Mouse (Mus musculus): ENCODE measurements around the gene Tfb2m. TPM values are rescaled to one million over a fixed set of nuclear protein-coding genes. Genes with fewer than 3 reads are reported as not detected.
A peak's percentile ranks its signal among the peaks of the same experiment; 100 is the strongest.

Gene Tfb2m
- polyA plus RNA-seq, 1 experiment from 2014 or later, result 27.9 TPM

GRCm38 (mm10) chr1:179488520-179488919, 57.5 kb downstream of the Tfb2m start:
- Histone ChIP-seq H3K4me3 (ENCODE audit: low read length) (no peak overlapping the region), H3K27ac (ENCODE audit: low read length) (peak overlapping the region; percentile 47), H3K9me3 (replicated peaks; ENCODE audit: control insufficient read depth, low read length) (no peaks in the 10 kb centered on the region), H3K36me3 (ENCODE audit: control insufficient read depth, insufficient read depth) (no peaks in the 10 kb centered on the region), H3K4me2 (ENCODE audit: low read depth, low read length) (no peak overlapping the region), H3K4me1 (ENCODE audit: control insufficient read depth, insufficient read depth, low read length) (peaks cover 16% of the 10 kb centered on the region), H3K27me3 (ENCODE audit: control insufficient read depth, insufficient read depth, low read length) (no peaks in the 10 kb centered on the region), H3K9ac (ENCODE audit: low read length) (no peak overlapping the region; the same call in 1 of the 2 replicates)
- 93% methylated on average over 5 of the region's 5 CpGs for WGBS
- ATAC-seq (replicated peaks; ENCODE audit: extremely low read depth, insufficient read depth, low FRiP score), result no peak

GRCm38 (mm10) chr1:179487990-179488389, 58.1 kb downstream of the Tfb2m start:
- H3K4me3 ChIP-seq (ENCODE audit: low read length), result no peak overlapping the region
- peaks cover 16% of the 10 kb centered on the region for H3K4me1 ChIP-seq (ENCODE audit: control insufficient read depth, insufficient read depth, low read length)
- no peaks in the 10 kb centered on the region for H3K27me3 ChIP-seq (ENCODE audit: control insufficient read depth, insufficient read depth, low read length)
- peak overlapping the region; percentile 45 for H3K4me2 ChIP-seq (ENCODE audit: low read depth, low read length)
- H3K27ac ChIP-seq (ENCODE audit: low read length), result peak overlapping the region; percentile 47
- H3K9ac ChIP-seq (ENCODE audit: low read length), result peak overlapping the region; percentile 11
- ATAC-seq (replicated peaks; ENCODE audit: extremely low read depth, insufficient read depth, low FRiP score), result no peak
- 26% methylated on average over 5 of the region's 5 CpGs for WGBS
- no peaks in the 10 kb centered on the region for H3K36me3 ChIP-seq (ENCODE audit: control insufficient read depth, insufficient read depth)
- no peaks in the 10 kb centered on the region for H3K9me3 ChIP-seq (replicated peaks; ENCODE audit: control insufficient read depth, low read length)

DNA sequence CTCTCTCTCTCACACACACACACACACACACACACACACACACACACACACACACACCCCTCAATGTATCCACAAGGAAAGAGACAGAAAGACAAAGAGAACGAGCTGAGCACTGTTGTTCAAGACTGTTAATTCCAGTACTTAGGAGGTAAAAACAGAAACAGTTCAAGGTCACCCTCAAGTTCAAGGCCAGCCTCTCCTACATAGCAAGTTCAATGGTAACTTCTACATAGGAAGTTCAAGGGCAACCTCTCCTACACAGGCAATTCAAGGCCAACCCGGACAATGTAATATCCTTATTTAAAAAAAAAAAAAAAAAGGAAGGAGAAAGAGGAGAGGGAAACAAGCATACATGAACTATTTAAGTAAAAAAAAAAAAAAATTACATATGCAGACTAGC, 58.8 kb downstream of the Tfb2m start:
- Histone ChIP-seq H3K27me3 (ENCODE audit: control insufficient read depth, insufficient read depth, low read length) (no peaks in the 10 kb centered on the region), H3K36me3 (ENCODE audit: control insufficient read depth, insufficient read depth) (no peaks in the 10 kb centered on the region), H3K4me2 (ENCODE audit: low read depth, low read length) (no peak overlapping the region), H3K9ac (ENCODE audit: low read length) (no peak overlapping the region), H3K4me1 (ENCODE audit: control insufficient read depth, insufficient read depth, low read length) (peaks cover 16% of the 10 kb centered on the region), H3K27ac (ENCODE audit: low read length) (peak overlapping the region; percentile 42), H3K9me3 (replicated peaks; ENCODE audit: control insufficient read depth, low read length) (no peaks in the 10 kb centered on the region), H3K4me3 (ENCODE audit: low read length) (no peak overlapping the region)
- 63% methylated on average over 2 of the region's 2 CpGs for WGBS
- no peak for ATAC-seq (replicated peaks; ENCODE audit: extremely low read depth, insufficient read depth, low FRiP score)

GRCm38 (mm10) chr1:179485784-179486540, 60.1 kb downstream of the Tfb2m start:
- H3K9ac ChIP-seq (ENCODE audit: low read length), result no peak overlapping the region
- H3K4me2 ChIP-seq (ENCODE audit: low read depth, low read length), result no peak overlapping the region
- peak; percentile 53; the same call in 1 of the 2 replicates for ATAC-seq (replicated peaks; ENCODE audit: extremely low read depth, insufficient read depth, low FRiP score)
- H3K36me3 ChIP-seq (ENCODE audit: control insufficient read depth, insufficient read depth), result no peaks in the 10 kb centered on the region
- H3K4me3 ChIP-seq (ENCODE audit: low read length), result no peak overlapping the region
- H3K4me1 ChIP-seq (ENCODE audit: control insufficient read depth, insufficient read depth, low read length), result peaks cover 16% of the 10 kb centered on the region
- peak overlapping the region; percentile 69 for H3K27ac ChIP-seq (ENCODE audit: low read length)
- no peaks in the 10 kb centered on the region for H3K9me3 ChIP-seq (replicated peaks; ENCODE audit: control insufficient read depth, low read length)
- H3K27me3 ChIP-seq (ENCODE audit: control insufficient read depth, insufficient read depth, low read length), result no peaks in the 10 kb centered on the region
- WGBS, result 19% methylated on average over 3 of the region's 3 CpGs

DNA sequence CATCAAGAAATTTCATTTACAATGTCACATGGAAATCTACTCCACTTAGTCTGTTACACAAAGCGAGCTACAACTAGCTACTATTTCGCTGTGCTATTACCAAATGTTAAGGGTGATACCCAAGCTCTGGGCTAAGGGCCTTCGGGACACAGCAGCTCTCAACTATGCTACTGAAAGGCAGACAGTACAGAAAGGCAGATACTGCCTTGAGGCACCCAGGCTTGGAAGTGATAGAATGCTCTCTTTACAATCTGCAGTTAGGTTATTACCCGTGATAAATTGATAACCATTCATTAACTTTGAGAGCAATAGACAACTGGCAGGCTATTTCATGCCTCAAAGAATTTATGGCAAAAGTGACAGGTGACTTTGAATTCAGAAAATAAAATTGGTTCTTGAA, 65.2 kb downstream of the Tfb2m start:
- ATAC-seq (replicated peaks; ENCODE audit: extremely low read depth, insufficient read depth, low FRiP score), result no peak
- no peaks in the 10 kb centered on the region for H3K9me3 ChIP-seq (replicated peaks; ENCODE audit: control insufficient read depth, low read length)
- H3K4me1 ChIP-seq (ENCODE audit: control insufficient read depth, insufficient read depth, low read length), result peaks cover 4% of the 10 kb centered on the region
- H3K27ac ChIP-seq (ENCODE audit: low read length), result no peak overlapping the region
- no peak overlapping the region for H3K4me3 ChIP-seq (ENCODE audit: low read length)
- no peak overlapping the region for H3K9ac ChIP-seq (ENCODE audit: low read length)
- 77% methylated on average over 4 of the region's 4 CpGs for WGBS
- H3K36me3 ChIP-seq (ENCODE audit: control insufficient read depth, insufficient read depth), result no peaks in the 10 kb centered on the region
- no peak overlapping the region for H3K4me2 ChIP-seq (ENCODE audit: low read depth, low read length)
- no peaks in the 10 kb centered on the region for H3K27me3 ChIP-seq (ENCODE audit: control insufficient read depth, insufficient read depth, low read length)

Other genes starting within 250 kb of the Tfb2m start
- 11.1 and 13.3 TPM in 2 replicates for gene Smyd3, start 28.2 kb downstream of the Tfb2m start, polyA plus RNA-seq (2015; fragmentation: Nextera tagmentation; extraction: Ambion mirVana)
- gene Cnst, start 103 bp upstream of the Tfb2m start, polyA plus RNA-seq (2015; fragmentation: Nextera tagmentation; extraction: Ambion mirVana), result 20.9 and 21.3 TPM in 2 replicates
- gene Sccpdh, start 121.9 kb upstream of the Tfb2m start, polyA plus RNA-seq (2015; fragmentation: Nextera tagmentation; extraction: Ambion mirVana), result 104 and 109 TPM in 2 replicates
- gene Kif28, start 199.0 kb upstream of the Tfb2m start, polyA plus RNA-seq (2015; fragmentation: Nextera tagmentation; extraction: Ambion mirVana), result 0.05 and 0.10 TPM in 2 replicates